Mouse (Mus musculus) limb, embryonic 11.5 days (tissue): ENCODE measurements around the gene Nadsyn1. TPM values are rescaled to one million over a fixed set of nuclear protein-coding genes. Genes with fewer than 3 reads are reported as not detected.

Source experiments
- ATAC-seq: fragments of 200-750 bp; cut with Nextera tagmentation; 2 replicates; pipeline ENCODE4 v1.8.0; 2017; ENCODE audit warnings: low read depth; ENCODE audit not compliant: insufficient number of reproducible peaks, low FRiP score, low TSS enrichment
- DNase-seq: peaks from one replicate; pipeline ENCODE4 v3.0.0-alpha.2; 2015; ENCODE audit warnings: low spot score
- H3K27ac ChIP-seq: fragments of 300-500 bp; sonication (generic); replicated peaks from 2 replicates; pipeline ENCODE4 v1.5.1; 2014; ENCODE audit warnings: low read depth, mild to moderate bottlenecking, low read length
- H3K27me3 ChIP-seq: fragments of 300-500 bp; sonication (generic); 2 replicates; pipeline ENCODE4 v1.6.1; 2014; ENCODE audit warnings: mild to moderate bottlenecking, low read length, mixed read lengths; ENCODE audit not compliant: control insufficient read depth, insufficient read depth
- H3K36me3 ChIP-seq: fragments of 300-500 bp; sonication (generic); 2 replicates; pipeline ENCODE4 v1.6.1; 2014; ENCODE audit warnings: mild to moderate bottlenecking, low read length, moderate library complexity, mixed read lengths; ENCODE audit not compliant: control insufficient read depth, insufficient read depth
- H3K4me1 ChIP-seq: fragments of 300-500 bp; sonication (generic); 2 replicates; pipeline ENCODE4 v1.6.1; 2014; ENCODE audit warnings: low read length, mixed read lengths; ENCODE audit not compliant: control insufficient read depth, insufficient read depth
- H3K4me2 ChIP-seq: fragments of 300-500 bp; sonication (generic); 2 replicates; pipeline ENCODE4 v1.6.1; 2014; ENCODE audit warnings: low read depth, mild to moderate bottlenecking, moderate library complexity; ENCODE audit not compliant: severe bottlenecking
- H3K4me3 ChIP-seq: fragments of 300-500 bp; sonication (generic); 2 replicates; pipeline ENCODE4 v1.5.1; 2014; ENCODE audit warnings: low read depth, low read length
- H3K9ac ChIP-seq: fragments of 300-500 bp; sonication (generic); 2 replicates; pipeline ENCODE4 v1.6.1; 2014; ENCODE audit warnings: mild to moderate bottlenecking, low read length
- H3K9me3 ChIP-seq: fragments of 300-500 bp; sonication (generic); 2 replicates; pipeline ENCODE4 v1.6.1; 2016; ENCODE audit warnings: low read length; ENCODE audit not compliant: control insufficient read depth
- WGBS: fragments of 180-500 bp; shearing (Covaris S2); extraction: QIAGEN DNeasy Blood & Tissue Kit; methylation state at CpG from one replicate; pipeline ENCODE4 v1.1.7; 2014; 5-methylcytosine and 5-hydroxymethylcytosine counted together
- polyA plus RNA-seq: library from polyadenylated mRNA; unstranded; fragments of >200 nt; fragmentation: Nextera tagmentation; extraction: Ambion mirVana; gene quantifications from 2 replicates; pipeline ENCODE4 v1.2.1, GENCODE M21; 2014

The Nadsyn1 gene
- polyA plus RNA-seq, 1 experiment from 2014 or later = 8.4 TPM

DNA sequence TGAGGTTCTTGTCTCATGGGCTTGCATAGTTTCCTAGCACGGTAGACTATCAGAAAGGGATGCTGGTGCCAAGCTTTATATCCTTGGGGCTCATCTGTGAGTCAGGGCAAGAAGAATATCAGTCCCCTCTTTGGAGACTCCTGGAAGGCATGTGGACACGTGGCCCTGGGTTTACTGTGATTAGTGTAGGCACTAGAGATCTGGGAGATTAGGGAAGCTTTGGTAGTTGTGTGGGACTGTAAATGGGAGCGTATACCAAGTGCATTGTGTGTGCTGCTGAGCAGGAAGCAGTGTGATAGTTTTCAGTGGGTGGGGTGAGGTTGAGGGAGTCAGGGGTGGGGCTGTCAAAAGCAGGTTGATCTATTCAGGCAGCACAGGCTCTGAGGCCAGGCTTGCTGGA lies 12.3 kb upstream of the Nadsyn1 start:
- H3K4me2 ChIP-seq = no peak overlapping the region
- DNase-seq (no peak), ATAC-seq (no peak)
- no peak overlapping the region for H3K27ac ChIP-seq
- H3K9ac ChIP-seq = no peak overlapping the region
- WGBS = 79% methylated on average over 3 of the region's 3 CpGs
- H3K9me3 ChIP-seq = no peaks in the 10 kb centered on the region
- peaks cover 3% of the 10 kb centered on the region; the same call in 1 of the 2 replicates for H3K36me3 ChIP-seq
- H3K4me3 ChIP-seq = no peak overlapping the region
- 0 out of 2 replicates have a peak, but pooled peaks cover 7% of the 10 kb centered on the region for H3K4me1 ChIP-seq
- H3K27me3 ChIP-seq = no peaks in the 10 kb centered on the region

DNA sequence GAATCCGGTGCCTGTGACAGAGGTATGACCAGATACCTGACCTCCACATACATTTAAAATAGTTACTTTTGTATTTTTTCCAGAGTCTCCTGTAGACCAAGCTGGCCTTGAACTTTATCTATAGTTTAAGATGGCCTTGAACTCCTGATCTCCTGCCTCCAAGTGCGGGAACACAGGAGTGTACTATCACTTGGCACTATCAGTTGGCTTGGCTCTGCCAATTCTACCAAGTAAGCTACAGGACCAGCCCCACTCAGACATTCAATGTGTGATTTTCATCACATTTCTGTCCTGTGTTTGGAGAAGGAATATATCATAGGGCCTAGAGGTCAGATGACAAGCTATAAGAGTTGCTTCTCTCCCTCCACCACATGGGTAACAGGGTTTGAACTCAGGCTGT lies 11.7 kb upstream of the Nadsyn1 start:
- no peak overlapping the region for H3K4me3 ChIP-seq
- H3K36me3 ChIP-seq = peaks cover 3% of the 10 kb centered on the region; the same call in 1 of the 2 replicates
- H3K27me3 ChIP-seq = no peaks in the 10 kb centered on the region
- H3K9me3 ChIP-seq = no peaks in the 10 kb centered on the region
- no peak overlapping the region for H3K27ac ChIP-seq
- WGBS = 92% methylated on average over 2 of the region's 2 CpGs
- 0 out of 2 replicates have a peak, but pooled peaks cover 7% of the 10 kb centered on the region for H3K4me1 ChIP-seq
- no peak overlapping the region for H3K9ac ChIP-seq
- no peak overlapping the region for H3K4me2 ChIP-seq
- ATAC-seq (no peak), DNase-seq (no peak)

DNA sequence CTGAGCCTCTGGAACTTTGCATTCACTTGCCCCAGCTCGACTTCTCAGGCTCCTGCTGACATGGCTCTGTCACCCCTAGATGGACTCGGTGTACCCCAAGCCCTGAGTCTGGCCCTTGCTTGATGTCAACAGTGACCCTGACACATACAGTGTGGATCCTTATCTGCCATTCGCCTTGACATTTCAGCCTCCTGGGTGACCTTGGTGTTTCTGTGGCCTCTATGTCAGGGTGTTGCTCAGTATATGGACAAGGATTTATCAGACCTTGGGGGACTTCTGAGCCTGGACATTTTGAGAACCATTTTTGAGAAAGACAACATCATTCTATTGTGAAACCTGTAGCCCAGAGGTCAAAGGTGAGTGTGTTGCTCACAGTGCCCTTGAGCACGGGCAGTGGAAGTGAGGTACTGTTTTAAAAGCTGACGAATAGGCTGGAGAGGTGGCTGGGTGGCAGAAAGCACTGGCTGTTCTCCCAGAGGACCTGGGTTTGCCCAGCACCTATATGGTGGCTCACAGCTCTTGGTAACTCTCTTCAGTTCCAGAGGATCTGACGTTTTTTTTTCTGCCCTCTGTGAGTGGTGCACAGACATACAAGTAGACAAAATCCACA lies 11.0 kb upstream of the Nadsyn1 start:
- Histone ChIP-seq H3K4me2 (no peak overlapping the region), H3K27ac (no peak overlapping the region), H3K9ac (no peak overlapping the region), H3K36me3 (peaks cover 3% of the 10 kb centered on the region; the same call in 1 of the 2 replicates), H3K27me3 (no peaks in the 10 kb centered on the region), H3K4me1 (0 out of 2 replicates have a peak, but pooled peaks cover 7% of the 10 kb centered on the region), H3K4me3 (no peak overlapping the region), H3K9me3 (no peaks in the 10 kb centered on the region)
- ATAC-seq (no peak), DNase-seq (no peak)
- WGBS = 83% methylated on average over 6 of the region's 6 CpGs

DNA sequence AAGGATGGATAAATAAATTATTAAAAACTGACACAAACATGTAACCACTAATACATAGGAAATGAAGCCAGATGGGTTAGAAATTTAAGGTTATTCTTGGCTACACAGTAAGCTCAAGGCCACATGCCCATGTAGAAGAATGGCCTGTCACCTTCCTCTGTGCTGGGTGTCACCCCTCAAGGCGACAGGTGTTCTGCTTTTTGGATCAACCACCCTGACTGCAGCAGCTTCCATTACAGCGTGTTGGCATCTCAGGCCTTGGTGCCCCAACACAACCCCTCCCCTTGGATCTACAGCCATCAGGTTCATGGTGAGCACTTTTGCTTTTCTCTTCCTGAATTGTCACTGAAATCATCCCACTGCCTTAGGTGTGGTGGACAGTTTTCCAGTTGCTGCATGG lies 10.0 kb upstream of the Nadsyn1 start:
- Histone ChIP-seq H3K4me2 (no peak overlapping the region), H3K36me3 (peaks cover 3% of the 10 kb centered on the region; the same call in 1 of the 2 replicates), H3K4me3 (no peak overlapping the region), H3K4me1 (0 out of 2 replicates have a peak, but pooled peaks cover 7% of the 10 kb centered on the region), H3K27ac (no peak overlapping the region), H3K27me3 (no peaks in the 10 kb centered on the region), H3K9me3 (no peaks in the 10 kb centered on the region), H3K9ac (no peak overlapping the region)
- ATAC-seq (no peak), DNase-seq (no peak)
- WGBS = 93% methylated on average over 2 of the region's 2 CpGs

DNA sequence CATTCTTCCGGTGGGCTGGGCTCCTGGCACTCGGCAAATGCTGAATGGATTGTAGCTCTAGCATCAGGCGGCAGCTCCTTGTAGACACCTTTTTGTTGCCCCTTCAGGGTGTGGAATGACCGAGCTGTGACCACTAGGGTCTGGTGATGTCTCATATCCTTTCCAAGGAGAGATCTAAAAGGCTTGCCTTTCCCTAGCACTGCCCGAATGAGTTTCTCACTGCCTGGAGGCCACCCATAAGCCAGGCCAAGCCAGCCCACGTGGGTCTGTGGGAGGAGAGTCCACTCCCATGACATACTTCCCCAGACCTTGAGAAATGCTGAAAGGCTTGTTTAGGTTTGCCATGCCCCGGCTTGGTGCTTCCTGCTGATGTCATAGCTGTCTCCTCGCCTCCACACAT lies 9.5 kb upstream of the Nadsyn1 start:
- H3K9ac ChIP-seq = no peak overlapping the region
- H3K4me3 ChIP-seq = no peak overlapping the region
- H3K36me3 ChIP-seq = peaks cover under 1% of the 10 kb centered on the region; the same call in 1 of the 2 replicates
- no peak overlapping the region for H3K4me2 ChIP-seq
- H3K4me1 ChIP-seq = 0 out of 2 replicates have a peak, but pooled peaks cover 7% of the 10 kb centered on the region
- no peaks in the 10 kb centered on the region for H3K9me3 ChIP-seq
- no peak for DNase-seq
- 90% methylated on average over 8 of the region's 8 CpGs for WGBS
- no peak overlapping the region for H3K27ac ChIP-seq
- no peak for ATAC-seq
- H3K27me3 ChIP-seq = no peaks in the 10 kb centered on the region

DNA sequence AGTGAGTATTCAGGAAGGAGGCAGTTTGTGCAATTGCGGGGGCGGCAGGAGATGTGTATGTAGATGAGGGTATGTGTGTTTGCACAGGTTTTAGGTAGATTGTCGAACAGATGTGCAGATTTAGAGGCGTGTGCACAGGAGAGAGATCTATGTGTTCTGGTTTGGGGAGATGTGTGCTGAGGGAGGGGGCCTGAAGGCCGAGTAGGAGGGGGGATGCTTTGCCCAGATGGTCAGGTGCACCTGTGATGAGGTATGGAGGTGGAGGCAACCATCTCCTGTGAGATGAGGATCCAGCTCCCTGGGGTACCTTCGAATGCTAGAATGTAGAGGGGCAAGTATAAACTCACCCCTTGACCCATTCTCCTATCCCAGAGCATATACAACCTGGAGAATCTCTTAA lies 7.8 kb upstream of the Nadsyn1 start:
- DNase-seq (no peak), ATAC-seq (no peak; the same call in 1 of the 2 replicates)
- peak overlapping the region; percentile 63 for H3K9ac ChIP-seq
- H3K27me3 ChIP-seq = no peaks in the 10 kb centered on the region
- H3K4me3 ChIP-seq = peak overlapping the region; percentile 55
- no peak overlapping the region for H3K27ac ChIP-seq
- H3K36me3 ChIP-seq = no peaks in the 10 kb centered on the region
- H3K9me3 ChIP-seq = no peaks in the 10 kb centered on the region
- H3K4me2 ChIP-seq = peak overlapping the region; percentile 91
- 16% methylated on average over 6 of the region's 6 CpGs for WGBS
- 0 out of 2 replicates have a peak, but pooled peaks cover 7% of the 10 kb centered on the region for H3K4me1 ChIP-seq

DNA sequence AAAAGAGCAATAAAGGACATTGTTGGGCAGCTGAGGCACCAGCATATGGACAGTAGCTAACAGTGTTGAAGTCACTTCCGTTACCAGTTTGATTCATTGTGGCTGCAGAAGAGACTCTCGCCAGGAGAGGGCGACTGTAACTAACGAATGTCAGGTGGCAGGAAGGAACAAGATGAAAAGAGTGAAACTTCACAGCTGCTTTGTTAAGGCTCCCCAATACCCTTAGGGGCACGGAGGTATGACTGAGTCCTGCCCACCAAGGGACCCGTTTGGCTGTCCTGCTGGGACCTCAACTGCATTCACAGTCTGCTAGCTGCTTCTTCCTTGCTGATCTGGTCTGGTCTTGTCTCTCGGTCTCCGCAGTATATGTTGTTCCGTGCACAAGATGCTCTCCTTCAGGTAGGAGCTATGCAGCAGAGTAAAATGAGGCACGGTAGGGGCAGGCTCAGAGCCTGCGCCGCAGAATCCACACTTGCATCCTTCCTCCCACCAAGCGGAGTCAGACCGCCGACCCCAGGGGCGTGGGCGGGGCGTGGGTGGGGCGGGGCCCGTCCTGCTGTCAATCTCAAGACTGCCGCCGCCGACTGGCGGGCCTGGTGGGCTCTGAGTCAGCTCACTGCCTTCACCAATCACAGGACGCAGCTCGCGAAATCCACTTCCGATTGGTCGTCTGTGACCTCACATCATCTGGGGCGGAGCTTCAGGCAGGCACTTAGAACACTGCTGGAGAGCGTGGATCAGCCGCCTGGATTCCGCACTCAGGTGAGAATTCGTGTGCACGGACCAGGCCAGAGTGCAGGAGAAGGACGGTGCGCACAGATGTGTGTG lies 7.1 kb upstream of the Nadsyn1 start:
- under 1% methylated on average over 37 of the region's 37 CpGs for WGBS

DNA sequence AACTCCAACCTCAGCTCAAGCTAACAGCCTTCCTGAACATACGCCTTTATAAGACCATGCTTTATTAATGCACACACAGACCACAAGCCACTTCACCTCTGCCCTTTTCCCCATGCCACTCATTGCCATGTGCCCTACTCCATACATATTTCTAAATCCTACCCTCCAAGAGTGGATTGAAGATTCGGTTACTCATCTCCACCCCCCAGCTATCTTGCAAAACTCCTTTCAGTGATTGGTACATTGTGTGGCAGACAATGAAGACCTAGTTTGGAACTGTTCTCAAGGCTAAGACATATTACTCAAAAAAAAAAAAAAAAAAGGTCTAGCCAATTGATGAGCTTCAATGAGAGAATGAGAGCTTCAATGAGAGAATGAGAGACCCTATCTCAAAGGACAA lies 4.3 kb upstream of the Nadsyn1 start:
- H3K4me1 ChIP-seq = peaks cover 12% of the 10 kb centered on the region; the same call in 1 of the 2 replicates
- WGBS = 97% methylated on average over 2 of the region's 2 CpGs
- no peak overlapping the region for H3K9ac ChIP-seq
- H3K27ac ChIP-seq = no peak overlapping the region
- DNase-seq (no peak), ATAC-seq (no peak)
- H3K27me3 ChIP-seq = no peaks in the 10 kb centered on the region
- no peaks in the 10 kb centered on the region for H3K9me3 ChIP-seq
- no peak overlapping the region for H3K4me3 ChIP-seq
- no peaks in the 10 kb centered on the region for H3K36me3 ChIP-seq
- H3K4me2 ChIP-seq = no peak overlapping the region

More for the DNA sequence above, 7.1 kb upstream of the Nadsyn1 start:
- Histone ChIP-seq H3K9ac (peak overlapping the region; percentile 77), H3K27ac (peak overlapping the region; percentile 83), H3K9me3 (no peaks in the 10 kb centered on the region), H3K4me2 (peak overlapping the region; percentile 91), H3K4me3 (peak overlapping the region; percentile 55), H3K27me3 (no peaks in the 10 kb centered on the region), H3K36me3 (no peaks in the 10 kb centered on the region), H3K4me1 (0 out of 2 replicates have a peak, but pooled peaks cover 7% of the 10 kb centered on the region)
- peak; percentile 96 for ATAC-seq
- DNase-seq = peak; percentile 96
